Mouse (Mus musculus) CH12.LX (cell line): ENCODE measurements around the gene Grid1. TPM values are rescaled to one million over a fixed set of nuclear protein-coding genes. Genes with fewer than 3 reads are reported as not detected.

Source experiments
- DNase-seq: peaks from one replicate; pipeline ENCODE4 v3.0.0-alpha.2; 2013; ENCODE audit errors: extremely low read depth
- H3K27ac ChIP-seq: 2 replicates; pipeline ENCODE4 v1.5.1; 2012; ENCODE audit warnings: low read depth, mild to moderate bottlenecking, control low read depth, moderate library complexity; ENCODE audit not compliant: insufficient read depth
- H3K27me3 ChIP-seq: replicated peaks from 2 replicates; pipeline ENCODE3; 2012; ENCODE audit warnings: inconsistent platforms
- H3K36me3 ChIP-seq, 2 experiments: replicated peaks in 1 of 2; 2 replicates each; pipeline versions ENCODE3 to v1.6.1; 2012; ENCODE audit warnings: inconsistent platforms in 1 of 2, low read length in 1 of 2, mild to moderate bottlenecking in 1 of 2, mixed read lengths in 1 of 2, moderate library complexity in 1 of 2; ENCODE audit not compliant: control insufficient read depth in 1 of 2, insufficient read depth in 1 of 2
- H3K4me1 ChIP-seq, 2 experiments: 2 replicates each; pipeline ENCODE4 v1.6.1; 2012; ENCODE audit warnings: inconsistent platforms in 1 of 2, moderate library complexity in 1 of 2; ENCODE audit not compliant: insufficient read depth in 2 of 2, control insufficient read depth in 1 of 2
- H3K4me2 ChIP-seq: 2 replicates; pipeline ENCODE4 v1.6.1; 2012; ENCODE audit warnings: low read depth, mild to moderate bottlenecking, control low read depth; ENCODE audit not compliant: poor library complexity, insufficient read depth, severe bottlenecking
- H3K4me3 ChIP-seq, 3 experiments: fragments of 150-350 bp in 1 of 3; sonication (generic) in 1 of 3; replicated peaks in 1 of 3; 2 replicates each; pipeline versions ENCODE3 to v1.5.1; 2011 to 2012; ENCODE audit warnings: low read depth in 2 of 3, low read length in 2 of 3, mild to moderate bottlenecking in 2 of 3, moderate library complexity in 2 of 3, control low read depth in 1 of 3, improper control_type of control experiment in 1 of 3, inconsistent platforms in 1 of 3, mixed read lengths in 1 of 3; ENCODE audit not compliant: poor library complexity in 1 of 3
- H3K79me2 ChIP-seq: replicated peaks from 2 replicates; pipeline ENCODE4 v1.6.1; 2012; ENCODE audit warnings: mild to moderate bottlenecking, moderate library complexity; ENCODE audit not compliant: control insufficient read depth, poor library complexity, insufficient read depth, severe bottlenecking; ENCODE audit errors: extremely low read depth
- H3K9ac ChIP-seq: 2 replicates; pipeline ENCODE4 v1.6.1; 2012; ENCODE audit warnings: low read depth, mild to moderate bottlenecking, control low read depth, moderate library complexity; ENCODE audit not compliant: insufficient read depth
- H3K9me3 ChIP-seq: replicated peaks from 2 replicates; pipeline ENCODE3; 2012; ENCODE audit warnings: low read length, inconsistent platforms, mixed read lengths
- BHLHE40 ChIP-seq: IDR thresholded peaks from 2 replicates; pipeline ENCODE4 v1.6.1; 2011; ENCODE audit warnings: mild to moderate bottlenecking, low read depth, low read length, improper control_type of control experiment
- E2F4 ChIP-seq: IDR thresholded peaks from 2 replicates; pipeline ENCODE4 v1.6.1; 2011; ENCODE audit warnings: low read depth, low read length, improper control_type of control experiment; ENCODE audit not compliant: insufficient replicate concordance
- ELF1 ChIP-seq: IDR thresholded peaks from 2 replicates; pipeline ENCODE4 v1.6.1; 2014; ENCODE audit warnings: low read depth, mild to moderate bottlenecking, inconsistent platforms, low read length, improper control_type of control experiment
- GABPA ChIP-seq: IDR thresholded peaks from 2 replicates; pipeline ENCODE4 v1.6.1; 2012; ENCODE audit warnings: low read depth, low read length, improper control_type of control experiment, inconsistent platforms; ENCODE audit not compliant: insufficient replicate concordance
- HCFC1 ChIP-seq: IDR thresholded peaks from 2 replicates; pipeline ENCODE4 v1.6.1; 2012; ENCODE audit warnings: low read depth, mild to moderate bottlenecking, inconsistent platforms, low read length, improper control_type of control experiment
- IRF4 ChIP-seq: IDR thresholded peaks from 2 replicates; pipeline ENCODE4 v1.6.1; 2014; ENCODE audit warnings: low read depth, mild to moderate bottlenecking, inconsistent platforms, low read length, improper control_type of control experiment
- MEF2A ChIP-seq: IDR thresholded peaks from 2 replicates; pipeline ENCODE4 v1.6.1; 2014; ENCODE audit warnings: low read depth, mild to moderate bottlenecking, inconsistent platforms, low read length, improper control_type of control experiment, borderline replicate concordance
- MYC ChIP-seq: IDR thresholded peaks from 2 replicates; pipeline ENCODE4 v1.6.1; 2011; ENCODE audit warnings: low read depth, mild to moderate bottlenecking, improper control_type of control experiment, low read length
- POLR2AphosphoS2 ChIP-seq: IDR thresholded peaks from 2 replicates; pipeline ENCODE4 v1.6.1; 2011; ENCODE audit warnings: low read depth, low read length, improper control_type of control experiment
- TBP ChIP-seq: conservative IDR thresholded peaks from 2 replicates; pipeline ENCODE4 v1.6.1; 2011; ENCODE audit warnings: low read depth, low read length, improper control_type of control experiment
- ZKSCAN1 ChIP-seq: IDR thresholded peaks from 2 replicates; pipeline ENCODE4 v1.6.1; 2012; ENCODE audit warnings: low read depth, inconsistent platforms, low read length, improper control_type of control experiment, borderline replicate concordance
- ZMIZ1 ChIP-seq: IDR thresholded peaks from 2 replicates; pipeline ENCODE4 v1.6.1; 2012; ENCODE audit warnings: low read depth, mild to moderate bottlenecking, inconsistent platforms, low read length, improper control_type of control experiment
- dilution Hi-C: fragments of 300-500 bp; cut with MboI; formaldehyde crosslinking; loops from 2 replicates; pipeline ENCODE4 v1.14.3; 2020; ENCODE audit warnings: low sequenced_read_pairs; ENCODE audit not compliant: extremely low pct_unique_long_range_greater_than_20kb, extremely low pct_ligation_motif_present
- in situ Hi-C: fragments of 300-500 bp; cut with MboI; formaldehyde crosslinking; loops from 3 replicates; pipeline ENCODE4 v1.14.3; 2019; ENCODE audit warnings: low sequenced_read_pairs, low pct_ligation_motif_present, low pct_unique_long_range_greater_than_20kb, mixed read lengths
- polyA plus RNA-seq: library from polyadenylated mRNA; unstranded; fragments of >175 nt; gene quantifications from 2 replicates; pipeline ENCODE4 v1.2.1, GENCODE M21; 2012; ENCODE audit warnings: low read depth; ENCODE audit not compliant: insufficient read length
- total RNA-seq, 2 experiments: library from RNA; depleted of rRNA; stranded (reverse); fragments of 300-350 nt in 1 of 2; fragments of >200 nt in 1 of 2; gene quantifications; 2 replicates each; pipeline ENCODE4 v1.2.3; 2012 to 2014

Gene Grid1
- total and polyA plus RNA-seq, 3 experiments: not detected

- H3K4me1 ChIP-seq: no peaks in the 10 kb centered on the region
- no peaks in the 10 kb centered on the region for H3K79me2 ChIP-seq
- TF ChIP-seq TBP: no peak
- DNase-seq: no peak
- dilution Hi-C loops: no loop called here
- H3K9ac ChIP-seq: no peak overlapping the region
- no peak overlapping the region for H3K27ac ChIP-seq
- H3K4me2 ChIP-seq: no peak overlapping the region
- H3K36me3 ChIP-seq: no peaks in the 10 kb centered on the region
- no peak overlapping the region for H3K4me3 ChIP-seq
- H3K27me3 ChIP-seq: peaks cover 5% of the 10 kb centered on the region
- in situ Hi-C loops: no loop called here
- H3K9me3 ChIP-seq: peaks cover 18% of the 10 kb centered on the region
Measured at GRCm38 (mm10) chr14:34820653-34821005, 721 bp downstream of the Grid1 start.

- in situ Hi-C loops (no loop called here), dilution Hi-C loops (no loop called here)
- no peak for TF ChIP-seq ZKSCAN1
- no peak for TF ChIP-seq ZMIZ1
- no peak for TF ChIP-seq MEF2A
- TF ChIP-seq IRF4: no peak
- no peak for TF ChIP-seq ELF1
- no peak for TF ChIP-seq GABPA
- no peak for TF ChIP-seq HCFC1
- no peaks in the 10 kb centered on the region for H3K4me1 ChIP-seq
- H3K4me3 ChIP-seq: no peak overlapping the region
- H3K36me3 ChIP-seq: no peaks in the 10 kb centered on the region
- no peak overlapping the region for H3K9ac ChIP-seq
- no peak overlapping the region for H3K27ac ChIP-seq
- peaks cover 18% of the 10 kb centered on the region for H3K9me3 ChIP-seq
- H3K27me3 ChIP-seq: peaks cover 11% of the 10 kb centered on the region
- no peak for DNase-seq
- H3K4me2 ChIP-seq: no peak overlapping the region
- no peaks in the 10 kb centered on the region for H3K79me2 ChIP-seq
Measured at GRCm38 (mm10) chr14:34821131-34821790, 1.4 kb downstream of the Grid1 start.

GRCm38 (mm10) chr14:34823136-34823535, 3.2 kb downstream of the Grid1 start:
- in situ Hi-C loops: no loop called here
- no peaks in the 10 kb centered on the region for H3K4me1 ChIP-seq
- H3K36me3 ChIP-seq: no peaks in the 10 kb centered on the region
- H3K27me3 ChIP-seq: peaks cover 10% of the 10 kb centered on the region
- TF ChIP-seq E2F4: no peak
- no peak for TF ChIP-seq BHLHE40
- no peak for TF ChIP-seq MYC
- no peak for TF ChIP-seq POLR2AphosphoS2
- TF ChIP-seq ELF1: no peak
- TF ChIP-seq, all 38 proteins: peak for 0
- H3K9ac ChIP-seq: no peak overlapping the region
- dilution Hi-C loops: no loop called here
- no peak for DNase-seq
- no peaks in the 10 kb centered on the region for H3K79me2 ChIP-seq
- no peak overlapping the region for H3K27ac ChIP-seq
- no peak overlapping the region for H3K4me3 ChIP-seq
- H3K4me2 ChIP-seq: no peak overlapping the region
- peaks cover 18% of the 10 kb centered on the region for H3K9me3 ChIP-seq
